Mouse (Mus musculus) limb, embryonic 12.5 days (tissue): ENCODE measurements around the gene Scn3a. TPM values are rescaled to one million over a fixed set of nuclear protein-coding genes. Genes with fewer than 3 reads are reported as not detected.

Source experiments
- ATAC-seq: fragments of 200-750 bp; cut with Nextera tagmentation; 2 replicates; pipeline ENCODE4 v1.8.0; 2017; ENCODE audit warnings: low read depth, moderate TSS enrichment; ENCODE audit not compliant: insufficient number of reproducible peaks, insufficient read depth, low FRiP score, low TSS enrichment
- H3K27ac ChIP-seq: fragments of 300-500 bp; sonication (generic); 2 replicates; pipeline ENCODE4 v1.5.1; 2016; ENCODE audit warnings: mild to moderate bottlenecking, moderate library complexity
- H3K27me3 ChIP-seq: fragments of 300-500 bp; sonication (generic); 2 replicates; pipeline ENCODE4 v1.6.1; 2016; ENCODE audit warnings: mild to moderate bottlenecking, moderate library complexity
- H3K36me3 ChIP-seq: fragments of 300-500 bp; sonication (generic); 2 replicates; pipeline ENCODE4 v1.6.1; 2016; ENCODE audit warnings: mild to moderate bottlenecking, moderate library complexity
- H3K4me1 ChIP-seq: fragments of 300-500 bp; sonication (generic); replicated peaks from 2 replicates; pipeline ENCODE4 v1.6.1; 2016
- H3K4me2 ChIP-seq: fragments of 300-500 bp; sonication (generic); 2 replicates; pipeline ENCODE4 v1.6.1; 2016; ENCODE audit warnings: mild to moderate bottlenecking, moderate library complexity
- H3K4me3 ChIP-seq: fragments of 300-500 bp; sonication (generic); replicated peaks from 2 replicates; pipeline ENCODE4 v1.5.1; 2016; ENCODE audit warnings: mild to moderate bottlenecking
- H3K9ac ChIP-seq: fragments of 300-500 bp; sonication (generic); replicated peaks from 2 replicates; pipeline ENCODE4 v1.6.1; 2016; ENCODE audit warnings: mild to moderate bottlenecking, moderate library complexity
- H3K9me3 ChIP-seq: fragments of 300-500 bp; sonication (generic); 2 replicates; pipeline ENCODE4 v1.6.1; 2016; ENCODE audit warnings: mild to moderate bottlenecking, moderate library complexity
- WGBS: fragments of 180-500 bp; shearing (Covaris S2); methylation state at CpG from one replicate; pipeline ENCODE4 v1.1.7; 2016; 5-methylcytosine and 5-hydroxymethylcytosine counted together
- polyA plus RNA-seq: library from polyadenylated mRNA; unstranded; fragments of >200 nt; fragmentation: Nextera tagmentation; extraction: Ambion mirVana; gene quantifications from 2 replicates; pipeline ENCODE4 v1.2.1, GENCODE M21; 2016

Scn3a gene
- polyA plus RNA-seq: 1.9 and 2.5 TPM in 2 replicates

DNA sequence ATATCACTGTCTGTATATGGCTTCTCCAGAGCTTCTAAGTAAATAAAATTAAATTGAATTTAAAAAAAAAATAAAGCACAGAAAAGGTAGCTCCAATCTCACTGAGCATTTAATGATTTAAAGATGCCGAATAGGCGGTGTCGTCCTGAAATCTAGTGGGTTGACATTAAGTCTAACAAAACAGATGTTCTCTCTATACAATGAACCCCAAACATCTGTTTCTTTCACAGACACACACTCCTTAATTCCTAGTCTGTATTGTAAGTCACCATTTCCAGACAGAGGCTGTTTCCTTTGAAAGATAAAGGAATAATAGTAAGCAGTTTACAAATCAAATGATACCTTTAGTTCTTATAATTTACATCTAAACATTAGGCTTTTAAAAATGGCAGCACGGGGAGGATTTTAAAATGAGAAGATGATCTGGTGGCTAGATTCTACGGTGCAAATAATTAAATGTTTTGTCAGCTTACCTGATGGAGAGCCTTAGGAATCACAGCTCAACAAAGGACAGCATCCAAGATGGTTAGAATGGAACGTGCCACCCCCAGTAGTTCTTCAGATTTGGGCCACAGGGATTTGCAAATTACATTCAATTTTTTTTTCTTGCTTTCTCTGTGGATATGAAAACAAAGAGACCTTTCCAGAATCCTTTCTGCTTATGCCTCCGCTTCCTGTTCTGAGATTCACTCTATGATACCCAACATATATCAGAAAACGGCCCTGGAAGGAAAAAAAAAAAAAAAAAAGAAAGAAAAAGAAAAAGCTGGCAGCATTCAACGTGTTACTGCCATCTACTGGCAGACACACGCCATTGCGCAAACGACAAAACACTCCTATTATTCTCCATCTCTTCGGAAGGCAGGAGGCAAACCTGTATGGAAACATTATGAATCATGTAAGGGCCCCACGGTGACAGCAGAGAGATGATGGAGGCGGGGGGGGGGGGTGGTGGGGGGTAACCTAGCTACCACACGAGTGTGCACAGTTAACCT, at the start of gene Scn3a:
Gene Scn3a, minus strand, starts transcription at position 835 of the 995 bp plus-strand sequence.
- Histone ChIP-seq H3K27ac (no peak within 1 kb of the TSS), H3K4me1 (no peaks in the 10 kb centered on the region), H3K36me3 (no peaks in the 10 kb centered on the region), H3K9ac (no peak within 1 kb of the TSS), H3K4me2 (peak within 1 kb of the TSS; percentile 19; the same call in 1 of the 2 replicates), H3K4me3 (no peak within 1 kb of the TSS), H3K9me3 (no peaks in the 10 kb centered on the region), H3K27me3 (no peaks in the 10 kb centered on the region)
- WGBS: 20% methylated on average over 16 of the region's 16 CpGs
- ATAC-seq: peak; percentile 54; the same call in 1 of the 2 replicates

DNA sequence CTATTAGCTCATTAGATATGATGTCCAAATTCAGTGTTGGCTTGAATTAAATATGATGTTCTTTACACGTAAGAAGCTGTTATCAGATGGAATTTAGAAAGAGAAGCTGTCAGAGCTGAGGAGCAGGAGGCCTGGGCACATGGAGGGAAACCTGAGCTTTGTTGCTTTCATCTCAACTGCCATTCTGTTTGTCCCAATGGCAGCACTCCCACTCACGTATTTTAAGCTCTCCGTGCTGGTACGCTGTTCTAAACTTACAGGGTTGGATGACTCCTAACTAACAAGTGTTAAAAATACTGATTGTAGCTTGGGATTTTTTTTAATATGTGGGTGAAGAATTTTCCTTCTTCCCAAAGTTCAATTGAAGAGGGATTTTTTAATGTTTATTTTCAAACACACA, 44.5 kb upstream of the Scn3a start:
- H3K9ac ChIP-seq: no peak overlapping the region
- H3K36me3 ChIP-seq: no peaks in the 10 kb centered on the region
- WGBS: 87% methylated on average over 4 of the region's 4 CpGs
- no peak overlapping the region for H3K4me2 ChIP-seq
- no peak overlapping the region for H3K4me3 ChIP-seq
- H3K4me1 ChIP-seq: no peaks in the 10 kb centered on the region
- ATAC-seq: no peak
- no peaks in the 10 kb centered on the region for H3K27me3 ChIP-seq
- H3K9me3 ChIP-seq: no peaks in the 10 kb centered on the region
- no peak overlapping the region for H3K27ac ChIP-seq

DNA sequence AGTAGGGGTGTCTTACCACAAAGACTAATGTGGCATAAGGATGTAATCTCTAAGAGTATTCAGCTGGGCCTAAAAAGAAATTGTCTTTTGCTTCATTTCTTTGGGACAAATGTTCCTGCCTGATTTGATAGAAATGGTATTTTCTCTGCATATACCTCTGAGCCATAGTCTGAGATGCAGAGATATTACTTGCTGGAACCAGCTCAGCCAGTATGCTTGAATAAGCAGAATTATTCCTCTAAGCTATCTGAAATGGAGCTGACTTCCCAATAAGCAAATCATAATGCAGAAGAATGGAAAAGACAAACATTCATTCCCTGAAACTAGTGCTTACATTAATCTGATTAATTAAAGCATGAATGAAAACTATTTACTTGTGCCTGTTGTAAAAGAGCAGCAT, 40.4 kb upstream of the Scn3a start:
- Histone ChIP-seq H3K4me3 (no peak overlapping the region), H3K27me3 (no peaks in the 10 kb centered on the region), H3K9me3 (no peaks in the 10 kb centered on the region), H3K36me3 (no peaks in the 10 kb centered on the region), H3K9ac (no peak overlapping the region), H3K4me1 (no peaks in the 10 kb centered on the region), H3K27ac (no peak overlapping the region), H3K4me2 (no peak overlapping the region)
- ATAC-seq: no peak

DNA sequence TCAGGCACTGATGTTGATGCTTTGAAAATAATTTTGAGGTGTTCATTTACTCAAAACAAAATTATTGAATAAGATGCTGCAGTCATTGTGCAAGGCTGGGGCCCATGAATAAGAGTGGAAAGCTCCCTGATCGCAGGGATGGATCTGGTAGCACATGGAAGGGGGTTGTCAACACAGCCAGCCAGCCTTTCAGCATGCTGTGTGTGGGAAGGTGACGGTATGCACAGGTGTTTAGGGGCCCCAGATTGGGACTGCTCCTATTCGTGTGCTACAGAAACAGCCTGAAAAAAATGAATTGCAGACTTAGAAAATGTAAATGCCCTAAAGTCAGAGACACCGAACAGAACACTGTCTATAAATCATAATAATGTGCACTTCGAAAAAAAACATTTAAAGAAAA, 20.3 kb upstream of the Scn3a start:
- Histone ChIP-seq H3K36me3 (no peaks in the 10 kb centered on the region), H3K27ac (no peak overlapping the region), H3K9me3 (no peaks in the 10 kb centered on the region), H3K4me3 (no peak overlapping the region), H3K9ac (no peak overlapping the region), H3K27me3 (no peaks in the 10 kb centered on the region), H3K4me2 (no peak overlapping the region), H3K4me1 (no peaks in the 10 kb centered on the region)
- 69% methylated on average over 5 of the region's 5 CpGs for WGBS
- ATAC-seq: no peak

DNA sequence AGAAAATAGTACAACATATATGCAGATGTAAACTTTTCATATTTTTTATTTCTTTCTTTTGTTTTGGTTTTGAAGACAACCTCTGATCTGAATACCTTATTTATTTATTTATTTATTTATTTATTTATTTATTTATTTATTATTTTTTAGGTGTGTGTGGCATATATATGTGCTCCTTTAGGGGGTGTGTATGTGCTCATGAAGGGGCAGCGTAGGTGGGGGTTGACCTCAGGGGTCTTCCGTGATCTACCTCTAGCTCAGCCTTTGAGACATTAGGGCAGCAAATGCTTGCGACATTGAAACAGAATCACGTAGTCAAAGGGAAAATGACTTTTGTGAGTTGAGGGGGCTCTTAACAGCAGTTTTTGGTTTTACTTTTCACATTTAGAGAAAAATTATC, 498 bp upstream of the Scn3a start:
- 89% methylated on average over 4 of the region's 4 CpGs for WGBS
- Histone ChIP-seq H3K4me3 (no peak overlapping the region), H3K4me1 (no peaks in the 10 kb centered on the region), H3K9ac (no peak overlapping the region), H3K27ac (no peak overlapping the region), H3K36me3 (no peaks in the 10 kb centered on the region), H3K9me3 (no peaks in the 10 kb centered on the region), H3K4me2 (no peak overlapping the region), H3K27me3 (no peaks in the 10 kb centered on the region)
- ATAC-seq: 0 out of 2 replicates have a peak, but pooled peaks have one; percentile 24

DNA sequence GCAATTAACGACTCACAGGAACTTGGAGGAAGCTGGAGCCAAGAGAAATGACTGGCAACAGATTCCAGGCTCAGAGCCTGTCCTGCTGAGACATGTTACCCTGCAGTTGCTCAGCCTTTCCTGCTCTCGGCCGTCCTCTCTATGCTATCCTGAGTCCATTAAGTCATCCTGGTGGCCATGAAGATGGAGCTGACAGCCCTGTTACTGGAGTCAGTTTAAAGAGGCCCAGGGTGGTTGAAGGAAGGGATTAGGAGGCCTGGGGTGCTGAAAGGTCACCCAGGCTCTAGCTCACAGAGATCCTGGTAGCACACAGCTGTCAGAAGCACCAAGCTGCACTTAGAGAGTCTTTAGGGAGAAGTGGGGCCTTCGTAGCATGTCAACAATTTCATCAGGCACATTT, 3.5 kb downstream of the Scn3a start:
- Histone ChIP-seq H3K36me3 (no peaks in the 10 kb centered on the region), H3K4me3 (no peak overlapping the region), H3K9ac (no peak overlapping the region), H3K4me2 (no peak overlapping the region), H3K27ac (no peak overlapping the region), H3K9me3 (no peaks in the 10 kb centered on the region), H3K27me3 (no peaks in the 10 kb centered on the region), H3K4me1 (no peaks in the 10 kb centered on the region)
- no peak for ATAC-seq
- WGBS: 25% methylated on average over 4 of the region's 4 CpGs

DNA sequence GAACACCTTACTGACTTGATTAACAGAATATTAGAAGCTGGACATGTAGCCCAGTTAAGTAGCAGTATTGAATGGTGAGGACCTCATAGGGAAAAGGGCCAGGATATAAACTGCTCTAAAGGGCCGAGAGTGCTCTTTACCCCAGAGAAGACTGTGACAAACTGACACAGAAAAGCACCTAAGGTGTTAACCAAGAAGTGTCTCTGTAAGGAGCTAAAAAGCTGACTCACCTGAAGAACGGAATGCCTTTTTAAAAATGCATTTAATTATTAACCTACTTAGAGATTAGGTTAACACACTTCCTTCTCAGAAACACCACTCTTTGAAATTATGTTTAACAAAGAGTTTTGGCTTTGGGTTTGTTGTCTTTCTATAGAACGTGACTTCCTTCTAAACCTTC, 9.7 kb downstream of the Scn3a start:
- 83% methylated on average over 3 of the region's 3 CpGs for WGBS
- Histone ChIP-seq H3K36me3 (no peaks in the 10 kb centered on the region), H3K9me3 (no peaks in the 10 kb centered on the region), H3K4me1 (no peaks in the 10 kb centered on the region), H3K4me2 (no peak overlapping the region), H3K9ac (no peak overlapping the region), H3K4me3 (no peak overlapping the region), H3K27ac (no peak overlapping the region), H3K27me3 (no peaks in the 10 kb centered on the region)
- ATAC-seq: no peak

DNA sequence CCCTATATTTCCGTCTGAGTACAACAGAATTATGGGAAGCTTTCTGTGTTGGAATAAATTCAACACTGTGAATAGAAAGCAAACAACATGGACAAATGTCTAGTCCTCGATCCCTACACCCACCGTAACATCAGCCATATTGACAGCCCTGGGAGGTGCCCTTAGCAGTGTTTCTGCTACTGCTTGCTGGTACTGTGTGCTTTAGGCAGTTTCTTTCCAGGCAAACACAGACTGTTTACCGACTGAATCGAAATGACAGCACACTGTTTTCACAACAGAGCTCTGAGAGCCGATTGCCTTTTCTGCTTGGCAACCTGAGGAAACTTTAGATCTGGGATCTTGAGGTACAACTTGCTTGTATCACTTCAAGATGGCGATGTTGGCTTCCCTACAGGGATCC, 12.8 kb downstream of the Scn3a start:
- Histone ChIP-seq H3K9me3 (no peaks in the 10 kb centered on the region), H3K27me3 (no peaks in the 10 kb centered on the region), H3K36me3 (no peaks in the 10 kb centered on the region), H3K9ac (no peak overlapping the region), H3K4me1 (0 out of 2 replicates have a peak, but pooled peaks cover 4% of the 10 kb centered on the region), H3K4me2 (no peak overlapping the region), H3K27ac (no peak overlapping the region), H3K4me3 (no peak overlapping the region)
- ATAC-seq: no peak
- WGBS: 86% methylated on average over 7 of the region's 7 CpGs

DNA sequence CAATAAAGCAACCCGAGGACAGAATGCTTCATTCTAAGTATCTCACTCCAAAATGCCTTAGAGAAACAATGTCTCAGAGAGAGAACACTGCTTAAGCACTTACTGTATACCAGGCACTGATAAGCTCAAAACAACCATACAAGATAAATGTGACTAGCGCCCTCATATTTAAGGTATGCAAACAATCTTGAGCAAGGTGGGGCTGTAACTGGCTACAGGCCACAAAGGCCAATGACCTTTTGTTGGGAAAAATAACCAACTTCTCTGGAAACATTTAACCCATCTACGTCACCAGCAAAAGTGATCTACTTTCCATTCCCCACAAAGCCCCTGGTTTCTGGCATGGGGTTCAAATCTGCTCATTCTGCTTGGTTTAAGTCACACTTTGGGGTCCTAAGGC, 14.0 kb downstream of the Scn3a start:
- ATAC-seq: no peak
- no peaks in the 10 kb centered on the region for H3K27me3 ChIP-seq
- 79% methylated on average over 3 of the region's 3 CpGs for WGBS

DNA sequence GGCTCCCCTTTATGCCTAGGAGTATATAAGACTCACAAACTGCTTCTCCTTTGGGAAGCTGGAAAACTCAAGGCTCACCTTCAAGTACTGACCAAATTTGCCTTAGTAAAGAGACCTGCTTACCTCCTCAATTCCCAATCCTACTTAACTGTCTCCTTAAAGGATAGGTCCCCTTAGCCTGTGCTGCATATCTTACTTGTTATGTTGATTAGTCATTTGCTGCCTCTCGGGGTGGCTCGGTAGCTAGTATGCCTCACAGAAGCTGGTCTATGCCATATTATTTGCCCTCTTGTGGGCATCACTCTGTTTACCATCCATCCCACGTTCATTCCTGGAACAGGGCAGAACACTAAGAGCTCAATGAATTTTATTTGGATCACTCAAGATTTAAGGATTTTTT, 14.7 kb downstream of the Scn3a start:
- Histone ChIP-seq H3K4me1 (0 out of 2 replicates have a peak, but pooled peaks cover 4% of the 10 kb centered on the region), H3K27ac (no peak overlapping the region), H3K9me3 (no peaks in the 10 kb centered on the region), H3K4me2 (no peak overlapping the region), H3K4me3 (no peak overlapping the region), H3K36me3 (no peaks in the 10 kb centered on the region), H3K9ac (no peak overlapping the region), H3K27me3 (no peaks in the 10 kb centered on the region)
- 61% methylated on average over 3 of the region's 3 CpGs for WGBS
- no peak for ATAC-seq

More for the DNA sequence above, 14.0 kb downstream of the Scn3a start:
- Histone ChIP-seq H3K4me3 (no peak overlapping the region), H3K4me2 (no peak overlapping the region), H3K4me1 (0 out of 2 replicates have a peak, but pooled peaks cover 4% of the 10 kb centered on the region), H3K27ac (no peak overlapping the region), H3K36me3 (no peaks in the 10 kb centered on the region), H3K9ac (no peak overlapping the region), H3K9me3 (no peaks in the 10 kb centered on the region)

DNA sequence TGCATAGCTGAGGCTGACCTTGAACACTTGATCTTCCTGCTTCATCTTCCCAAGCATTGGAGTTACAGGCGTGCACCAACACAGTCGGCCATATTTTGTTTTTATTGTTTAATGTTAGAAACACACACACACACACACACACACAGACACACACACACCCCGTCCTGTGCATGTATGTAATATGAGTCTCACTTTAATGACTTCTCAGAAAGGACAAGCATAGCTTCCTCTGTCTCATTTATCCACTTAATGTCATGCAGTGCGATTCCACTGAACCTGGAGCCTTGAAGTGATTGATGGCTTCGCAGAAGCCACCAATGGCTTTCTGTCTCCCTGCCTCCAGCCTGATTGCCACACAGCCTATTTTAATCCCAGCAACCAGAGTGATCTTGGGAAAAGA, 15.2 kb downstream of the Scn3a start:
- Histone ChIP-seq H3K9me3 (no peaks in the 10 kb centered on the region), H3K36me3 (no peaks in the 10 kb centered on the region), H3K27ac (no peak overlapping the region), H3K4me3 (no peak overlapping the region), H3K27me3 (no peaks in the 10 kb centered on the region), H3K4me2 (no peak overlapping the region), H3K9ac (no peak overlapping the region), H3K4me1 (0 out of 2 replicates have a peak, but pooled peaks cover 4% of the 10 kb centered on the region)
- WGBS: 39% methylated on average over 5 of the region's 5 CpGs
- ATAC-seq: no peak
